Mouse (Mus musculus) embryonic fibroblast, embryonic 13.5 days (primary cell): ENCODE measurements at regions not wholly inside any gene's neighbourhood (a gene's known extent, or its start where the extent isn't known, plus 50 kb on each side); places are given as distances from the start of the nearest gene placed in this dataset.

Experiments used
- H3K27ac ChIP-seq: 2 replicates; pipeline ENCODE4 v1.5.1; 2012; ENCODE audit warnings: low read length, control low read depth, inconsistent platforms; ENCODE audit not compliant: insufficient read depth
- H3K4me1 ChIP-seq: 2 replicates; pipeline ENCODE4 v1.6.1; 2011; ENCODE audit warnings: low read length; ENCODE audit not compliant: control insufficient read depth, insufficient read depth
- H3K4me3 ChIP-seq: 2 replicates; pipeline ENCODE4 v1.5.1; 2011; ENCODE audit warnings: mild to moderate bottlenecking, control low read depth, low read length; ENCODE audit not compliant: insufficient read depth
- CTCF ChIP-seq: IDR thresholded peaks from 2 replicates; pipeline ENCODE4 v1.5.1; 2011; ENCODE audit warnings: mild to moderate bottlenecking, control low read depth, low read length, moderate library complexity, borderline replicate concordance; ENCODE audit not compliant: insufficient read depth
- POLR2A ChIP-seq: IDR thresholded peaks from 2 replicates; pipeline ENCODE4 v1.6.1; 2011; ENCODE audit warnings: low read depth, mild to moderate bottlenecking, control low read depth, low read length, moderate library complexity

- H3K27ac ChIP-seq: no peak overlapping the region
- TF ChIP-seq CTCF (no peak), POLR2A (no peak)
- no peak overlapping the region for H3K4me3 ChIP-seq
- H3K4me1 ChIP-seq: 0 out of 2 replicates have a peak, but pooled peaks cover 4% of the 10 kb centered on the region
These were observed 97.6 kb upstream of the Nckap5 start for GRCm38 (mm10) chr1:126928186-126928585.

- no peak overlapping the region for H3K4me3 ChIP-seq
- 0 out of 2 replicates have a peak, but pooled peaks cover 4% of the 10 kb centered on the region for H3K4me1 ChIP-seq
- H3K27ac ChIP-seq: no peak overlapping the region
- TF ChIP-seq CTCF: no peak
- TF ChIP-seq POLR2A: no peak
These were observed 94.8 kb upstream of the Nckap5 start for GRCm38 (mm10) chr1:126925150-126926035.

GRCm38 (mm10) chr1:126923981-126924380, 93.4 kb upstream of the Nckap5 start:
- H3K4me1 ChIP-seq: peaks cover 4% of the 10 kb centered on the region; the same call in 1 of the 2 replicates
- H3K4me3 ChIP-seq: no peak overlapping the region
- H3K27ac ChIP-seq: no peak overlapping the region
- TF ChIP-seq CTCF (no peak), POLR2A (no peak)

GRCm38 (mm10) chr1:126922231-126922630, 91.6 kb upstream of the Nckap5 start:
- Histone ChIP-seq H3K4me3 (no peak overlapping the region), H3K27ac (no peak overlapping the region), H3K4me1 (peaks cover 4% of the 10 kb centered on the region; the same call in 1 of the 2 replicates)
- TF ChIP-seq CTCF (no peak), POLR2A (no peak)

- TF ChIP-seq CTCF (no peak), POLR2A (no peak)
- Histone ChIP-seq H3K27ac (no peak overlapping the region), H3K4me1 (no peaks in the 10 kb centered on the region; the same call in 1 of the 2 replicates), H3K4me3 (no peak overlapping the region)
These were observed 88.3 kb upstream of the Nckap5 start for GRCm38 (mm10) chr1:126918876-126919275.

- no peaks in the 10 kb centered on the region; the same call in 1 of the 2 replicates for H3K4me1 ChIP-seq
- no peak overlapping the region for H3K4me3 ChIP-seq
- H3K27ac ChIP-seq: no peak overlapping the region
- TF ChIP-seq CTCF (no peak), POLR2A (no peak)
These were observed 87.3 kb upstream of the Nckap5 start for GRCm38 (mm10) chr1:126917872-126918271.

GRCm38 (mm10) chr1:126916369-126916768, 85.8 kb upstream of the Nckap5 start:
- H3K27ac ChIP-seq: no peak overlapping the region
- H3K4me1 ChIP-seq: no peaks in the 10 kb centered on the region; the same call in 1 of the 2 replicates
- no peak overlapping the region for H3K4me3 ChIP-seq
- TF ChIP-seq CTCF (no peak), POLR2A (no peak)

- Histone ChIP-seq H3K27ac (no peak overlapping the region), H3K4me3 (no peak overlapping the region), H3K4me1 (no peaks in the 10 kb centered on the region)
- TF ChIP-seq POLR2A (no peak), CTCF (no peak)
These were observed 80.9 kb upstream of the Nckap5 start for GRCm38 (mm10) chr1:126911277-126912060.

GRCm38 (mm10) chr1:126907417-126907816, 76.8 kb upstream of the Nckap5 start:
- no peaks in the 10 kb centered on the region for H3K4me1 ChIP-seq
- TF ChIP-seq CTCF (no peak), POLR2A (no peak)

More at GRCm38 (mm10) chr1:126907417-126907816, 76.8 kb upstream of the Nckap5 start:
- H3K27ac ChIP-seq: no peak overlapping the region
- no peak overlapping the region for H3K4me3 ChIP-seq
